Mouse (Mus musculus): Measurements from ENCODE around the gene Ankrd33. TPM values are rescaled to one million over a fixed set of nuclear protein-coding genes. Genes with fewer than 3 reads are reported as not detected.

Gene Ankrd33
- total and polyA plus RNA-seq, 3 experiments = not detected

- no peak for DNase-seq (ENCODE audit: low read depth, low spot score)
- Histone ChIP-seq H3K79me2 (ENCODE audit: control insufficient read depth, insufficient read depth, low read length, poor library complexity) (no peaks in the 10 kb centered on the region; the same call in 1 of the 2 replicates), H3K9me3 (replicated peaks; ENCODE audit: insufficient read depth, low read length) (no peaks in the 10 kb centered on the region), H3K4me1 (ENCODE audit: control insufficient read depth in 1 of 2, insufficient read depth in 2 of 2, low read length in 2 of 2) (peaks cover 20 to 73% of the 10 kb centered on the region in 2 experiments), H3K4me3 (ENCODE audit: control insufficient read depth in 1 of 2, insufficient read depth in 1 of 2, low read depth in 2 of 2, low read length in 2 of 2) (no peak overlapping the region), H3K27ac (ENCODE audit: control insufficient read depth, low read depth, low read length) (no peak overlapping the region), H3K9ac (ENCODE audit: control insufficient read depth, low read depth, low read length, poor library complexity, severe bottlenecking) (no peak overlapping the region), H3K36me3 (ENCODE audit: control insufficient read depth in 1 of 2, insufficient read depth in 2 of 2, low read length in 2 of 2) (peaks cover 0 to 48% of the 10 kb centered on the region in 2 experiments; a peak in 2 of 4 replicates), H3K27me3 (ENCODE audit: control insufficient read depth in 1 of 2, insufficient read depth in 2 of 2, low read length in 2 of 2) (no peaks in the 10 kb centered on the region)
- 0 out of 2 replicates have a peak, but pooled peaks have one; percentile 30 for TF ChIP-seq MAZ (IDR thresholded peaks at IDR 0.05; ENCODE audit: low read depth, low read length)
- no peak for TF ChIP-seq MAFK (IDR thresholded peaks at IDR 0.05; ENCODE audit: borderline replicate concordance, low read depth, low read length)
These were observed 27.1 kb downstream of the Ankrd33 start for GRCm38 (mm10) chr15:101142672-101143071.

GRCm38 (mm10) chr15:101143494-101143893 is 27.9 kb downstream of the Ankrd33 start:
- Histone ChIP-seq H3K9me3 (replicated peaks; ENCODE audit: insufficient read depth, low read length) (no peaks in the 10 kb centered on the region), H3K4me3 (ENCODE audit: control insufficient read depth in 1 of 2, insufficient read depth in 1 of 2, low read depth in 2 of 2, low read length in 2 of 2) (no peak overlapping the region), H3K27ac (ENCODE audit: control insufficient read depth, low read depth, low read length) (no peak overlapping the region), H3K36me3 (ENCODE audit: control insufficient read depth in 1 of 2, insufficient read depth in 2 of 2, low read length in 2 of 2) (peaks cover 0 to 49% of the 10 kb centered on the region in 2 experiments; a peak in 2 of 4 replicates), H3K4me1 (ENCODE audit: control insufficient read depth in 1 of 2, insufficient read depth in 2 of 2, low read length in 2 of 2) (peaks cover 18 to 71% of the 10 kb centered on the region in 2 experiments), H3K79me2 (ENCODE audit: control insufficient read depth, insufficient read depth, low read length, poor library complexity) (no peaks in the 10 kb centered on the region; the same call in 1 of the 2 replicates), H3K27me3 (ENCODE audit: control insufficient read depth in 1 of 2, insufficient read depth in 2 of 2, low read length in 2 of 2) (no peaks in the 10 kb centered on the region), H3K9ac (ENCODE audit: control insufficient read depth, low read depth, low read length, poor library complexity, severe bottlenecking) (0 out of 2 replicates have a peak overlapping the region, but pooled peaks have one; percentile 7)
- peak; percentile 70 for DNase-seq (ENCODE audit: low read depth, low spot score)
- no peak for TF ChIP-seq KAT2A (conservative IDR thresholded peaks at IDR 0.05; ENCODE audit: low read depth, low read length)
- TF ChIP-seq E2F4 (IDR thresholded peaks at IDR 0.05; ENCODE audit: borderline replicate concordance, low read depth, low read length) = no peak
- no peak for TF ChIP-seq TBP (IDR thresholded peaks at IDR 0.05; ENCODE audit: low read depth, low read length)
- no peak for TF ChIP-seq CHD2 (IDR thresholded peaks at IDR 0.05; ENCODE audit: low read length)
- peak; percentile 27; the same call in 1 of the 2 replicates for TF ChIP-seq BHLHE40 (IDR thresholded peaks at IDR 0.05; ENCODE audit: borderline replicate concordance, low read depth, low read length)
- TF ChIP-seq POLR2AphosphoS2 (IDR thresholded peaks at IDR 0.05; ENCODE audit: low read length) = no peak
- 0 out of 2 replicates have a peak, but pooled peaks have one; percentile 5 for TF ChIP-seq ZKSCAN1 (IDR thresholded peaks at IDR 0.05; ENCODE audit: low read depth, low read length)
- no peak for TF ChIP-seq ZMIZ1 (IDR thresholded peaks at IDR 0.05; ENCODE audit: low read depth, low read length)
- no peak for TF ChIP-seq USF2 (IDR thresholded peaks at IDR 0.05; ENCODE audit: borderline replicate concordance in 1 of 2, insufficient read depth in 1 of 2, low read depth in 1 of 2, low read length in 2 of 2)
- TF ChIP-seq TCF12 (IDR thresholded peaks at IDR 0.05; ENCODE audit: low read depth, low read length) = no peak
- peak; percentile 77 for TF ChIP-seq ETS1 (IDR thresholded peaks at IDR 0.05; ENCODE audit: low read depth, low read length)
- no peak for TF ChIP-seq ZNF384 (IDR thresholded peaks at IDR 0.05; ENCODE audit: low read depth, low read length)
- TF ChIP-seq GATA1 (IDR thresholded peaks at IDR 0.05; ENCODE audit: low read depth, low read length) = no peak
- TF ChIP-seq SIN3A (IDR thresholded peaks at IDR 0.05; ENCODE audit: low read length) = 0 out of 2 replicates have a peak, but pooled peaks have one; percentile 42
- TF ChIP-seq ZC3H11A (IDR thresholded peaks at IDR 0.05; ENCODE audit: low read depth, low read length) = no peak
- TF ChIP-seq HCFC1 (IDR thresholded peaks at IDR 0.05; ENCODE audit: low read depth, low read length) = no peak
- TF ChIP-seq RCOR1 (IDR thresholded peaks at IDR 0.05; ENCODE audit: low read depth, low read length) = no peak
- no peak for TF ChIP-seq ELF1 (IDR thresholded peaks at IDR 0.05; ENCODE audit: low read depth, low read length)
- TF ChIP-seq JUND (IDR thresholded peaks at IDR 0.05; ENCODE audit: low read depth, low read length) = no peak
- TF ChIP-seq SMC3 (IDR thresholded peaks at IDR 0.05; ENCODE audit: low read depth, low read length) = no peak
- TF ChIP-seq RAD21 (IDR thresholded peaks at IDR 0.05; ENCODE audit: low read depth, low read length) = no peak
- no peak for TF ChIP-seq MAFK (IDR thresholded peaks at IDR 0.05; ENCODE audit: borderline replicate concordance, low read depth, low read length)
